Mouse (Mus musculus) hindbrain, embryonic 11.5 days (tissue): ENCODE data around the gene Sntg2. TPM values are rescaled to one million over a fixed set of nuclear protein-coding genes. Genes with fewer than 3 reads are reported as not detected.

Experiments
- ATAC-seq: fragments of 200-750 bp; cut with Nextera tagmentation; 2 replicates; pipeline ENCODE4 v1.8.0; 2017; ENCODE audit warnings: mild to moderate bottlenecking, moderate TSS enrichment, moderate library complexity; ENCODE audit not compliant: low FRiP score
- DNase-seq: peaks from one replicate; pipeline ENCODE4 v3.0.0-alpha.2; 2015; ENCODE audit warnings: low spot score
- H3K27ac ChIP-seq: fragments of 300-500 bp; sonication (generic); 2 replicates; pipeline ENCODE4 v1.5.1; 2014; ENCODE audit warnings: mild to moderate bottlenecking, low read depth, low read length
- H3K27me3 ChIP-seq: fragments of 300-500 bp; sonication (generic); 2 replicates; pipeline ENCODE4 v1.6.1; 2014; ENCODE audit warnings: mild to moderate bottlenecking, low read length, moderate library complexity, mixed read lengths; ENCODE audit not compliant: control insufficient read depth, insufficient read depth
- H3K36me3 ChIP-seq: fragments of 300-500 bp; sonication (generic); 2 replicates; pipeline ENCODE4 v1.6.1; 2014; ENCODE audit warnings: mild to moderate bottlenecking, low read length, moderate library complexity, mixed read lengths; ENCODE audit not compliant: control insufficient read depth, insufficient read depth
- H3K4me1 ChIP-seq: fragments of 300-500 bp; sonication (generic); replicated peaks from 2 replicates; pipeline ENCODE4 v1.6.1; 2014; ENCODE audit warnings: low read length, mixed read lengths; ENCODE audit not compliant: control insufficient read depth, insufficient read depth
- H3K4me2 ChIP-seq: fragments of 300-500 bp; sonication (generic); replicated peaks from 2 replicates; pipeline ENCODE4 v1.6.1; 2014; ENCODE audit warnings: mild to moderate bottlenecking, low read depth, low read length
- H3K4me3 ChIP-seq: fragments of 300-500 bp; sonication (generic); 2 replicates; pipeline ENCODE4 v1.5.1; 2014; ENCODE audit warnings: low read depth, low read length
- H3K9ac ChIP-seq: fragments of 300-500 bp; sonication (generic); 2 replicates; pipeline ENCODE4 v1.6.1; 2014; ENCODE audit warnings: low read depth, low read length
- H3K9me3 ChIP-seq: fragments of 300-500 bp; sonication (generic); 2 replicates; pipeline ENCODE4 v1.6.1; 2016; ENCODE audit warnings: low read length; ENCODE audit not compliant: control insufficient read depth
- WGBS: fragments of 180-500 bp; shearing (Covaris S2); extraction: QIAGEN DNeasy Blood & Tissue Kit; methylation state at CpG from one replicate; pipeline ENCODE4 v1.1.7; 2014; 5-methylcytosine and 5-hydroxymethylcytosine counted together
- polyA plus RNA-seq: library from polyadenylated mRNA; unstranded; fragments of >200 nt; fragmentation: Nextera tagmentation; extraction: Ambion mirVana; gene quantifications from 2 replicates; pipeline ENCODE4 v1.2.1, GENCODE M21; 2014

Sntg2 gene
- polyA plus RNA-seq = 0.43 and 1.0 TPM in 2 replicates

DNA sequence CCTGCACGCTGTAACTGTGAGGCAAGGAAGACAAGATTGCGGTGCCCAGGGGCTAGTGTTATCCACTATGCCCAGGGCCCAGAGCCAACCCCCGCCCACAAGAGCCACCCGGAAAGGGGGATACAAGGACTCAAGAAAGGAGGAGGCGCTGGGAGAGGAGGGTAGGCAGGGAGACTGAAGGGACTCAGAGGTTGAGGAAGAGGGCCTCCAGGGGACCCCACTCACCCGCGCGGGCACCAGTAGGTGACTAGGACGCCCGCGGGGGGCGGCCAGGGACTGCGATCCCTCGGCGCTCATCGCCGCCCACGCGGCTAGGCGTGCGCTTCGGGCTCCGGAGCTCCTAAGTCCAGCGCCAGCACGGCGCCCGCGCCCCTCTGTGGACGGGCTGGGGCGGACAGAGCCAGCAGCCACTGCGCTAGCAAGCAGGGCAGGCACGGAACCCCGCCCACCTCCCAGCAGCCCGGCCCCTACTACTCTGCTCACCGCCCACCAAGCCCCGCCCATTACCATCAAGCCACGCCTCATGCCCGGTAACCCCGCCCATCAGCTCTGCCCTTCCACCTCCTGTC is at the start of gene Sntg2:
Gene Sntg2, minus strand, starts transcription at position 443 of the 569 bp plus-strand sequence.
- under 1% methylated on average over 39 of the region's 39 CpGs for WGBS
- Histone ChIP-seq H3K27ac (no peak within 1 kb of the TSS), H3K4me2 (peak within 1 kb of the TSS; percentile 90), H3K9ac (peak within 1 kb of the TSS; percentile 64), H3K4me1 (0 out of 2 replicates have a peak, but pooled peaks cover 2% of the 10 kb centered on the region), H3K36me3 (no peaks in the 10 kb centered on the region), H3K27me3 (0 out of 2 replicates have a peak, but pooled peaks cover 2% of the 10 kb centered on the region), H3K9me3 (no peaks in the 10 kb centered on the region), H3K4me3 (peak within 1 kb of the TSS; percentile 46)
- ATAC-seq (peak; percentile 98), DNase-seq (peak; percentile 84)

DNA sequence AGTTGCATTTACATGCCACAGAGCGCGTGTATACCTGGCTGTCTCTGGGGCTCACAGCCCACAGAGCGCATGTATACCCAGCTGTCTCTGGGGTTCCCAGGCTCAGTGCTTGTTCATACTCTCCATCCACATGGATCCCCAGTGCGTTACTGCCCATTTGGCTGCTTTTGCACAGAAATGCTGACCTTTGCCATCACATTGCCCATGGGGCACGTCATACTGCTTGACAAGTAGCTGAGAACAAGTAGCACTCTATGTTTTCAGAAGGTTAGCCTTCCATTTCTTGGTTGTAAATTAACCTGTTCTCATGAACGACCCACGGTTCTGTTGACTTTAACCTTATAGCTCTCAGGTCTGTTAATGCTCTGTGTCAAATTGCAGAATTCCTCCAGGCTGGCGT is 43.4 kb upstream of the Sntg2 start:
- Histone ChIP-seq H3K4me1 (no peaks in the 10 kb centered on the region), H3K4me3 (no peak overlapping the region), H3K9me3 (no peaks in the 10 kb centered on the region), H3K36me3 (no peaks in the 10 kb centered on the region), H3K27me3 (no peaks in the 10 kb centered on the region), H3K4me2 (no peak overlapping the region), H3K9ac (no peak overlapping the region), H3K27ac (no peak overlapping the region)
- 86% methylated on average over 8 of the region's 8 CpGs for WGBS
- no peak for DNase-seq
- ATAC-seq = no peak

GRCm38 (mm10) chr12:30415981-30416380 is 42.8 kb upstream of the Sntg2 start:
- Histone ChIP-seq H3K4me3 (no peak overlapping the region), H3K4me1 (no peaks in the 10 kb centered on the region), H3K9me3 (no peaks in the 10 kb centered on the region), H3K27ac (no peak overlapping the region), H3K36me3 (no peaks in the 10 kb centered on the region), H3K27me3 (no peaks in the 10 kb centered on the region), H3K9ac (no peak overlapping the region), H3K4me2 (no peak overlapping the region)
- ATAC-seq (no peak), DNase-seq (no peak)
- WGBS = 86% methylated on average over 6 of the region's 6 CpGs

- H3K9me3 ChIP-seq = no peaks in the 10 kb centered on the region
- no peaks in the 10 kb centered on the region for H3K4me1 ChIP-seq
- no peak for ATAC-seq
- no peaks in the 10 kb centered on the region for H3K36me3 ChIP-seq
- H3K9ac ChIP-seq = no peak overlapping the region
- H3K4me2 ChIP-seq = no peak overlapping the region
- H3K27ac ChIP-seq = no peak overlapping the region
- no peak overlapping the region for H3K4me3 ChIP-seq
- DNase-seq = no peak
- no peaks in the 10 kb centered on the region for H3K27me3 ChIP-seq
Observed at GRCm38 (mm10) chr12:30402651-30403050, 29.5 kb upstream of the Sntg2 start.

DNA sequence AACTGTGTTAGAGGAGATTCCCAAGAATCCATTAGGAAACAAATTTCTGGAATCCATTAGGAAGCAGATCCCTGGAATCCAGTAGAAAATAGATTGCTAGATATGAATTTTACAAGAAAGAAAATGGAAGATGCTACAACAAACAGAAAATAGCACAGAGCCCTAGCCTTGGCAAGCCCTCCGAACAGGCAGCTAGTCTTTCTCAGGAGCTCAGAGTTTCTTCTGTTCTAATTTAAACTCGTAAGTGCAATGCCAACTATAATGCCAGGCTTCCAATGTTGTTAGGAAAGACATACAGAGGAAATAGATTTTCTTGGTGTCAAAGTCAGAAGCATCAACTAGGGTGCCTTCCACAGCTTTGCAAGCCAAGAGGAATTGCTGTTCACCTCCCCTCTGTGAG is 27.4 kb upstream of the Sntg2 start:
- 85% methylated on average over 2 of the region's 2 CpGs for WGBS
- no peak for DNase-seq
- Histone ChIP-seq H3K4me3 (no peak overlapping the region), H3K9me3 (no peaks in the 10 kb centered on the region), H3K27ac (no peak overlapping the region), H3K27me3 (no peaks in the 10 kb centered on the region), H3K9ac (no peak overlapping the region), H3K4me2 (no peak overlapping the region), H3K36me3 (no peaks in the 10 kb centered on the region), H3K4me1 (no peaks in the 10 kb centered on the region)
- no peak for ATAC-seq

GRCm38 (mm10) chr12:30400114-30400513 is 26.9 kb upstream of the Sntg2 start:
- Histone ChIP-seq H3K9ac (no peak overlapping the region), H3K27ac (no peak overlapping the region), H3K27me3 (no peaks in the 10 kb centered on the region), H3K36me3 (no peaks in the 10 kb centered on the region), H3K9me3 (no peaks in the 10 kb centered on the region), H3K4me2 (no peak overlapping the region), H3K4me3 (no peak overlapping the region), H3K4me1 (no peaks in the 10 kb centered on the region)
- WGBS = 77% methylated on average over 2 of the region's 2 CpGs
- no peak for DNase-seq
- ATAC-seq = no peak

DNA sequence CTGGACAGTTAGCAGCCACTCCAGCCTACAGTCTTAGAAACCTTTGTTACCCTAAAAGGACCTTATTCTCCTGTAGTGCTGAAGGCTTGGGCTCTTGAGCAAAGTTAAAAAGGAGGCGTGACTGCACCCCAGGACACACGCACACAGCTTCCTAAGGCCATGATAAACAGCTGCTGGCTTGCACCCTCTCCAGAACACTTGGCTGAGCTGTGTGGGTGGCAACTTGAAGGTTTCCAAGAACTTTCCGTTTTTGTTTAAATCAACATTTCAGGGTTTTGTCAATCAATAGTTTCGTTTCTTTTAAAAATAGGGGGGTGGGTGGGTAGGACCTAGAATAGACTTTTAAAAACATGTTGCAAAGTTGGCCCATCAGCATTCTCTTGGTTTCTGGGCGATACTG is 882 bp downstream of the Sntg2 start:
- WGBS = 46% methylated on average over 5 of the region's 5 CpGs
- DNase-seq (no peak), ATAC-seq (no peak)
- 0 out of 2 replicates have a peak, but pooled peaks cover 2% of the 10 kb centered on the region for H3K27me3 ChIP-seq
- no peak overlapping the region for H3K27ac ChIP-seq
- no peaks in the 10 kb centered on the region for H3K9me3 ChIP-seq
- peak overlapping the region; percentile 46 for H3K4me3 ChIP-seq
- no peak overlapping the region for H3K9ac ChIP-seq
- 0 out of 2 replicates have a peak, but pooled peaks cover 2% of the 10 kb centered on the region for H3K4me1 ChIP-seq
- H3K4me2 ChIP-seq = peak overlapping the region; percentile 90; the same call in 1 of the 2 replicates
- H3K36me3 ChIP-seq = no peaks in the 10 kb centered on the region

DNA sequence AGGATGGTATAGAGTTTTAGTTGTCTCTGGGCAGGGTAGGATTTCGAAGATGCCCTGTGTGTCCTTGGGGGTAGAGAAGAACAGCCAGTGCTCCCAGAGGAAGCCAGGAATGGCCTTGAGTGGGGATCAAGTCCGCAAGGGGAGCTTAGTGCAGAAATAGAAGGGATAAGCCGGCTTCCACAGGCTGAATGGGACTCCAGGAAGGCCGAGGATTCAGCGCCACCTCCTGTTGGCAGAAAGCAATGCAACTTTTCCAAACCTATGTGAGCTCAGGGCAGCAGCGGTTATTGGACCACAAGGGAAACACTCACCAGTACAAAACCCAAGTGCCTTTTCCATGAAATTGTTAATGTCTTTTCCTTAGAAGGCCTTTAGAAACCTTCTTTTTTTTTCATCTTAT is 3.4 kb downstream of the Sntg2 start:
- 13% methylated on average over 6 of the region's 6 CpGs for WGBS
- no peak for ATAC-seq

DNA sequence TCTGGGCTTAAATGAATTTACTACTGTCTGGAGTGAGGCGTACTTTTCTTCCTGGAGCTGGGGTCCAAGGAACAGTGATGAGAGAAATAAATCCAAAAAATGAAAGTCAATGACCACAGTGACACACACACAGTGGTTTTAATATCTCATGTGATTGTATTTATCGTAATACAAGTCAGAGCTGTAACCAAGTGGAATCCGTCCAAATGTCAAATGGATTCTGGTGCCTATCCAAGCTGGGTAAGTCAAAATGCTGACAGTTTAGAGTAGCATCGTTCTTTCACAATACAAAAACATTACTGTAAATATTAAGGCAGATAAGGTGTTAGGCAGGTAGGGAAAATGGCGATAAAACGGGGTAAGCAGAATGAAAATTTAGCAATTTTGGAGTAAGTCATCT is 4.0 kb downstream of the Sntg2 start:
- Histone ChIP-seq H3K4me2 (no peak overlapping the region), H3K4me3 (no peak overlapping the region), H3K27me3 (0 out of 2 replicates have a peak, but pooled peaks cover 2% of the 10 kb centered on the region), H3K4me1 (0 out of 2 replicates have a peak, but pooled peaks cover 2% of the 10 kb centered on the region), H3K36me3 (no peaks in the 10 kb centered on the region), H3K9ac (no peak overlapping the region), H3K27ac (no peak overlapping the region), H3K9me3 (no peaks in the 10 kb centered on the region)
- WGBS = 92% methylated on average over 6 of the region's 6 CpGs
- ATAC-seq (no peak), DNase-seq (no peak)

More for the DNA sequence above, 3.4 kb downstream of the Sntg2 start:
- Histone ChIP-seq H3K9ac (no peak overlapping the region), H3K4me1 (0 out of 2 replicates have a peak, but pooled peaks cover 2% of the 10 kb centered on the region), H3K27me3 (0 out of 2 replicates have a peak, but pooled peaks cover 2% of the 10 kb centered on the region), H3K4me3 (no peak overlapping the region), H3K4me2 (no peak overlapping the region), H3K9me3 (no peaks in the 10 kb centered on the region), H3K36me3 (no peaks in the 10 kb centered on the region), H3K27ac (no peak overlapping the region)
- DNase-seq = peak; percentile 85
